Mouse (Mus musculus): ENCODE data around the gene 1700001P01Rik.
"Not testable (repeated sequence)": the region's sequence is repeated elsewhere in the genome, so short reads cannot be mapped to it uniquely, and the experiment has no call there.

DNA sequence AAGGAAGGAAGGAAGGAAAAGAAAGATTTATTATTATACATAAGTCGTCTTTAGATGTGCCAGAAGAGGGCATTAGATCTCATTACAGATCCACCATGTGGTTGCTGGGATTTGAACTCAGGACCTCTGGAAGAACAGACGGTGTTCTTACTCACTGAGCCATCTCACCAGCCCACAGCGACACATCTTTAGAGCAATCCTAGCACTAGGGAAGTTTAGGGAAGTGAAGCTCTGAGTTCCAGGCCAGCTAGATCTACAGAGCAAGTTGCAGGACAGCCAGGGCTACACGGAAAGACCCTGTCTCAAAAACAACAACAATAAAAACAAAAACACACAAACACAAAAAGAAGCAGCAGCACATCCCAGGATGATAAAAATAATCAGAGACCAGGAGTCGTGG, 40.9 kb downstream of the 1700001P01Rik start:
- not testable (repeated sequence) for TF ChIP-seq GATA1 (IDR thresholded peaks at IDR 0.05; ENCODE audit: borderline replicate concordance, low read length); FLI1 (IDR thresholded peaks at IDR 0.05; ENCODE audit: low read length)
